Mouse (Mus musculus) cerebellum, postnatal 25 days (tissue): ENCODE measurements around the gene Bet1l.
"Not testable (repeated sequence)": the region's sequence is repeated elsewhere in the genome, so short reads cannot be mapped to it uniquely, and the experiment has no call there.

Source experiments
- DNase-seq, 2 experiments: peaks; one replicate each; pipeline ENCODE4 v3.0.0; 2021; ENCODE audit warnings: mixed read lengths in 2 of 2

Gene Bet1l

DNA sequence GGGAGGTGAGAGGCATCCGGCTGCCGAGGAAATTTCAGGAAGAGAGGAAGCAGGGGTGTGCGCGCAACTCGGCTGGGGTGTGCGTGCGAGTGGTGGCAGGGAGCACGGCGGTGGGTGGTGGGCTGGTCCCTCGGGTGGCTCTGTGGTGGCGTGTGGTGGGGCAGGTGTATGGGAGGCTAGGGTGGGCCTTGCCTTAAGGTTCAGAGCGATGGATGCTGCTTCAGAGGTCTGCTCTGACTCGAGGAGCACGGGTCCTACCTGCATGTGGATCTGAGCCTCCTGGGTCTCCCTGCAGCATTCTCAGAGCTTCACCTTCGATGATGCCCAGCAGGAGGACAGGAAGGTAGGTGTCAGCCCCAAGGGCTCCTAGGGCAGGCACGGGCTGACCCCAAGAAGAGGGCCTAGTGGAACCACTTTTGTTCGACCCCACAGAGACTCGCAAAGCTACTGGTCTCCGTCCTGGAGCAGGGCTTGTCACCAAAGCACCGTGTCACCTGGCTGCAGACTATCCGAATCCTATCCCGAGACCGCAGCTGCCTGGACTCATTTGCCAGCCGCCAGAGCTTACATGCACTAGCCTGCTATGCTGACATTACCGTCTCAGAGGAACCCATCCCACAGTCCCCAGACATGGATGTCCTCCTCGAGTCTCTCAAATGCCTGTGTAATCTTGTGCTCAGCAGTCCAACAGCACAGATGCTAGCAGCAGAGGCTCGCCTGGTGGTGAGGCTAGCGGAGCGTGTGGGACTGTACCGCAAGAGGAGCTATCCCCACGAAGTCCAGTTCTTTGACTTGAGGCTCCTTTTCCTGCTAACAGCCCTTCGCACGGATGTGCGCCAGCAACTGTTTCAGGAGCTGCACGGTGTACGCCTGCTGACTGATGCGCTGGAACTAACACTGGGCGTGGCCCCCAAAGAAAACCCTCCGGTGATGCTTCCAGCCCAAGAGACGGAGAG is at the start of gene Bet1l:
Bet1l (minus strand) TSS at position 28 of the 956 bp plus-strand sequence.
- DNase-seq = peak; percentile 36 to 40

DNA sequence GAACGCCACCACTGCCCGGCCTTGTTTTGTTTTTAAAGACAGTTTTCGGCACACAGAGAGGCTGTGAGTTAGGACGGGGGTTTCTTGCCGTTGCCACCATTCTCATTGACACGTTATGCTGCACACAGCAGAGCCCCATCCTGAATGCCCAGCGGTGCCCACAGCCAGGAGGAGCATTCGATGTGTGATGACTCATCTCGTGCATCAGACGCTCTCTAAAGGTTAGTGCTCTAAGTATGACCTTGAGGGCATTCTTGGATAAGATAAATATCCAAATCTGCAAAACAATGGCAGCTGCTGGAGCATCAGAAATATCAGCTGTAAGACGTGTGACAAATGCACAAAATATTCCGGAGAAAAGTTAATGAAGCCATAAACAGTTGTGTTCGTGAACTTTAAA is 49.8 kb upstream of the Bet1l start:
- DNase-seq = no peak

DNA sequence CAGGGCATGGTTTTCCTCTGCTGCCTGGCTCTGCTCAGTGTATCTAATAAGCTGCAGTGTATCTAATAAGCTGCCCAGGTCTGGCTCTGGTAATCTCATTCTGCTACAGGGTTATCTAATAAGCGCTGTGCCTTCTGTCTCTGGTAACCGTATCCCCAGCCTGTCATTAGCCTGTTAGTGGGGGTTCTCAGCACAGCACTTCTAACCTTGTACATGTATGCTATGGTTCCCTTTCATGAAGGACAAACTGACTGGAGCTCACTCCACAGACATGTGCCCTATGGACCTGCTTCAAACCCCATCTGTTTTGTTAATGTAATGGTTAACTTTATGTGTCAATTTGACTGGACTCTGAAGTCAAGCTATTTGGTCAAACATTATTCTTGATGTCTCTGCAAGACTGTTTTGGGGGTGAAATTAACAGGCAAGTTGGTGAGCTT is 48.3 kb upstream of the Bet1l start:
- DNase-seq = no peak

DNA sequence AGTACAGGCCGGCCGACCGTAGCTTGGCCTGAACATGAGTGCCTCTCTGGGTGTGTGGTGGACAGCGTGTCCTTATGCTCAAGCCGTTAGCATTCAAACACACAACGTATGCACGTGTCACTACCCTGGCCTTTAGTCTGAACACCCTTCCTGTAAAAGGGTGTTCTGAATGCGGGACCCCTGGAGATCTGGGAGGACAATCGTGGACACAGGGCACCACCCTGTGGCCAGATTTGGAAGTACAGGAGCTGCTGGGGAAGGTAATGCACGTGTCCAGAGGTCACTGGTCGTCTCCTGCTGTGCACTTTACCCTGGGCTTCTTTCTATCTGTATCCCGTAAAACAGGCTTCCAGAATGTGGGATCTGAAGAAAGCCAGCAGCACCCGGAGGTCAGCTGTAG is 45.8 kb upstream of the Bet1l start:
- DNase-seq = peak; percentile 88 to 90

DNA sequence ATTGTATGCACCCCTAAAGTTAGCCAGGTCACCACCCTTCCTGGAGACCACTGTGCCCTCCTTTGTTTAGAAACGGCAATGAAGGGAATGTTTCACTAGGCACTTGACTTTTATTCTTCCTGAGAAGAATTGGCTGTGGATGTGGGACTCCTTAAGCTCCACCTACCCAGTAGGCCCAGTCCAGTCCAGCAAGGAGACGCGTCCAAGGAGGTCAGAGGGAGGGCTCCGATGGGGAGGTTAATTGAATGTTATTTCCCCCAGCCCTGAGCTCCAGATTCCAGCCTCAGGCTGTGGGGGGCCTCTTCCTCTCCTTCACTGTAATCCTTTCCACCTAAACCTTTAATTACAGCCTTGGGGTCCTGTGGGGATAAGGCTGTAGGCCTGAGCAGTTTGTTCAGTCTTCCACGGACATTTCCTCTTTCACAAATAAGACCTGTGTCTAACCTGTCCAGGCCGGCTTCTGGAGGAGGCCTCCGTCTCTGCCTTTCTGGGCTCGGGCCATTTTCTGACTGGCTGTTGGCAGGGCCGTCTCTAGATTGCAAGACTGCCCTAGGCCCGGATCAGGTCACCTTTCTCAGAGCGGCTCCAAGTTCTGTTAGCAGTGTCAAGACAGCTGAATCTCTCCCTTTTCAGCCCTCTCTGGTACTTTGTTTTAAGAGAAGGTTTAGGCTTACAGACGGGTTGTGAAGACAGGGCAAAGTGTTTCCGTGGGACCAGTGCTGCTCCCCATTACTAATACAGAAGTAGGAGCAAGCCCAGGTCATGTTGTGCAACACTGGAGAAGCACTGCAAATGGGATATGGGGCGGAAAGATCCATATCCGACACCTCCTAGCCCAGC is 44.9 kb upstream of the Bet1l start:
- no peak for DNase-seq

DNA sequence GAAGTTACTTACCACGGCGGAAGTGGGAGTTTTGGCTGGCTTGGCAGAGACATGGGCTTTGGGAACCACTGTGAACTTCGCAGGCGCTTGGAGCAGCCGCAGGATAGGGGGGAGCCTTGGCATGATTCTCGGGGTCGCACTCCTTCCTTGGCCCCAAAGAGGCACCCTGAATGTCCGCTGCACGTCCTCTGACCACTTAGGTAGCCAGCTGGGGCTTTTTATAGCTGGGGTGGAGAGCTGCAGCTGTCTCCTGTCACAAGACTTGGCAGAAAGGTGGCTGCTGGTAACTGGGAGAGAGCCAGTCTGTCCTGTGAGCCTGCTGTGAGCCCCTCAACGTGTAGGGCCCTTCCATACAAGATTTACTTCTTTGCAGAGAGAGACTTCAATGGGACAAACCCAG is 42.8 kb upstream of the Bet1l start, which contains the start of gene Cox8b:
Cox8b (minus strand) TSS at position 227 of the 400 bp plus-strand sequence.
- no peak for DNase-seq

DNA sequence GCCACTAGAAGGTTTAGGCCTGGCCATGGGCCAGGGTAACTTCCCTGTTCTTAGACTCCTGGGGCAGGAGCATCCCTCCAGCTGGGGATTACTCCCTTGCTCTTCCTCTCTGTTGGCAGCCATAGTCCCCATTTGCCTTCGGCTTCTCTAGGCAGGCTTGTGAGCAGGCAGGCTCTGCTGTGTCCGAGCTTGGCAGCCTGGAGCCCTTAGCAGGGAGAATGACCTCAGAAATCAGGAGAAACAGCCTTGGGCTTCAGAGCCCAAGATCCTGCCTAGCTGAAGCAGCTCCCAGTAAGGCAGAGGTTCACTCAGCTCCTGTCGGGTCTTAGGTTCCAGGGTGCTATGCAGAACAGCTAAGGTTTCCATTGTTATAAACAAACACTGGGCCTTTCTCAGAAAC is 41.7 kb upstream of the Bet1l start:
- DNase-seq = no peak

DNA sequence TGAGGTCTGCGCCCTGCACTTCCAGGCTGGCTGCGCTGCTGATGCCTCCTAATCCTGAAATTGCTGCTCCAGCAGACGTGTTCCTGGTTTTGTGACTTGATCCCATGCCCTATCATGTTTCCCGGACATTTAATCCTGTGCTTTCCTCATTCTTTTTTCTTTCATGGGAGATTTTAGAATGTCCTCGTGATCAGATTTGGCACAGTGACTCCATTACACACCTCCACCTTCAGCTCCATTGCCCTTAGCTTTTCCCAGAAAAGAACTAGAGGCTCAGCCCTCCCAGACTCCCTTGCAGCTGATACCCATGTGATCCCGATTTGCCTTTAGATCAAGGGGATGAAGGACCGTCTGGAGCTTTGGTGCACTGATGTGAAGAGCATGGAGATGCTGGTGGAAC is 40.5 kb upstream of the Bet1l start:
- DNase-seq = no peak

DNA sequence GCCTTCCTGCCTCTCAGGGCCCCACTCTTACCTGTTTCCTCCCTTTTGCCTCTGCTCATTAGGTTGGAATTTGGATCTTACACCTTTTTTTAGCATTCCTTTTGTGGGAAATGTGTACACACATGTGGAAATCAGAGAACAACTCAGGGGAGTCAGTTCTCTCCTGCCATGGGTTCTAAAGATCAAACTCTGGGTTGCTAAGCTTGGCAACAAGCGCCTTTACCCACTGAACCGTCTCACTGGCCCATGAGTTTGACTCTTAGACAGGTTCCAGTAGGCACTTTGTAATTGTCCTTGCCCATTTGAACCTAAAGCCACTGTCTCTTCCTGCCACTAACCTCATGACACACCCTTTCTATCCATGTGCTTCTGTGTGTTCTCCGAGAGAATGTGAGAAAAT is 37.2 kb upstream of the Bet1l start:
- no peak for DNase-seq

DNA sequence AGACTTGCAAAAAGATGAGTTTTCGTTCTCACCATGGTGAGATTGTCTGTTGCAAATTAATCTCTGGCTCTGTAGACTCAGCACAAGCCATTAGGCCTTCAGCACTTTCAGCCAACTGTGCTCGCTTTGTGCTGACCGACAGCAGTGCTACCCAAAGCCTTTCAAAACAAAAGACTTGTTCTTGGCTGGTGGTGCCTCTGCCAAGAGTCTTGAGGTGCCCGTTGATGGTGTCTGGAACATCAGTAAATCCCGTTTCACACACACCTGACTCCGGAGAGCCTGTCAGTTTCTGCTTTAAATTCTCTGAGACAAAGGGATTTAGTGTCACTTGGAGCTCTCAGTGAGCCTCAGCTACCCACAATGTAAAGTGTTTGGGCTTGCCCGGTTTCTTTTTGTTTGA is 36.7 kb upstream of the Bet1l start:
- DNase-seq = no peak

DNA sequence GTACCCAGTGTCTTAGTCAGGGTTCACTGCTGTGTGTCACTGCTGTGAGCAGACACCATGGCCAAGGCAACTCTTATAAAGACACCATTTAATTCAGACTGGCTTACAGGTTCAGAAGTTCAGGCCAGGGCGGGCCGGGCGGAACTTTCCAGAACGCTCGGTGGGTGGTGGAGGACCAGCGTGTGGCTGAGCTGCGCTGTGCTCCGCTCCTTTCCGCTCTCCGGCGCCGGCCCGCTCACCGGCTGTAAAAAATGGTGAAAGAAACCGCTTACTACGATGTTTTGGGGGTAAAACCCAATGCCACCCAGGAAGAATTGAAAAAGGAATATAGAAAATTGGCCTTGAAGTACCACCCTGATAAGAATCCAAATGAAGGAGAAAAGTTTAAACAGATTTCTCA is 33.3 kb upstream of the Bet1l start:
- not testable (repeated sequence) for DNase-seq

DNA sequence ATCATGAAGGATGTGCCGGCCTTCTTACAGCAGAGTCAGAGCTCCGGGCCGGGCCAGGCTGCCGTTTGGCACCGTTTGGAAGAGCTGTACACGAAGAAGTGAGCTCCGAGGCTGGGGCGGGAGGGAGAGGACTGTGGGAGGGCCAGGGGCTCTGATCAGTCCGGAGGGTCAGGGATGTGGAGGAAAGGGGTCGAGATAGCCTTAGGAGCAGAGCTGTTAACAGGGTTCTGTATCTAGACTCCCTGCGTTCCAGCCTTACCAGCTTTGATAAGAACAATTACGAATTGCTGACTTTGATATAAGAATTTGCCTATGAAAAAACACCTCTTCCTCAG is 25.1 kb upstream of the Bet1l start:
- DNase-seq = no peak

DNA sequence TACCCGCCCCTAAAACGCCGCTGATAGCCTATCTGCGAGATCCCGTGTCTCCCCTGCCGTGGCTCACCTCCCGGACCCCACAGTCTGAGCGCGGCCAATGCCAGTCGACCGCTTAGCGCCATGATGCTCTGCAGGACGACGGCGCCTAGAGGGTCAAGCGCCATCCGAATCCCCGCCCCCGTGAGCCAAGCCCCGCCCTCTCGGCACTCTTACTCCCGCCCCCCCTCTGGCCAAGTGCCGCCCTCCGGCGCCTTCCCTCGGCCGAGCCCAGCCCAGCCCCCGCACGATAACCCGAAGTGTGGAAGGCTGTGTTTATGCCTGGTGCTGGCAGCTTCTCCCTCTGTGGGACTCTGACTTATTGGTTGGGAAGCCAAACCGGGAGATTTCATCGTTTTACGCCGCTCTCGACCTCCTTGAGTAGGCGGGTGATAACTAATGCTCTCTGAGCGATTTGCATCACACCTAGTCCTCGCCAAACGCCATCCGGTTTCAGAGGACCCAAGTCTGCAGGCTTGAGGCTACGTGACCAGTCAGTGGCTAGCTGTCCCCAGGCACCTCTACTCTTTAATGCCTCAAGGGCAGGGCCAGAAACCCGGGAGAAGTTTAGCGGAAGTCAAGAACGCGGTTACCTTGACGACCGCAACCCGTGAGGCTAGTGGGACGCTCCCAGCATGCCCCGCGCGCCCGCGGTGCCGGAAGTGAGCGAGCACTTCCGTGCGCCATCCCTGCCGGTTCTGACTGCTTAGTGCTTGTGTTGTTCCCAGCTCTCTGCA is 24.5 kb upstream of the Bet1l start, which contains the start of the genes Psmd13 and Sirt3:
Psmd13 (plus strand) TSS at position 273 of the 773 bp plus-strand sequence.
Sirt3 (minus strand) TSS at position 614 of the 773 bp plus-strand sequence.
- peak; percentile 95 to 97 for DNase-seq

DNA sequence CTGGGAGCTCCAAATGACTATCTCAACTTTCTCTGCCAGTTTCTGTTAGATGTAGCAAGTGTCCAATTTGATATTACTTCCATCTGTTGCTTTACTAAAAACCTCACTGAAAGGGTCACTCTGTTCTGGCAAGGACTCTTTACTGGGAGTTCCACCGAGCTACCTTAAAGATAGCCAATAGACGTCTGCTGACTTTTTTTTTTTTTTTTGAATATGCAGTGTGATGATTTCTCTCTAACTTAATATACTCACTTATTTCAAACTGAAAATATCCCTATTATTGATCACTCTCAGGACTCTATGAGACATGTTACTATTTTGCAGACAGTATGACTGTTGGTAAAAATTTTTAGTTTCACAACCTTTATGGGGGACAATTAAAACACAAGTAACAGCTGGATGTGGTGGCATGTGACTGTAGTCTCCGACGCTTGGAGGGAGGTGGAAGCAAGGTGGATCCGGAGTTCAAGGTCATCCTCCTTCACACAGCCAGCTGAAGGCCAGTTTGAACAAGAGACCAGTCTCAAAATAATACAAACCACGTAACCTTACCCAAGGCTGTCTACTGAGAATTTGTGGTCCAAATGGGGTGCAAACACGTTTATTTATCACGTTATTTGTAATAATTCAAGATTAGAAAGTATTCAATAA is 23.6 kb upstream of the Bet1l start:
- DNase-seq = no peak

DNA sequence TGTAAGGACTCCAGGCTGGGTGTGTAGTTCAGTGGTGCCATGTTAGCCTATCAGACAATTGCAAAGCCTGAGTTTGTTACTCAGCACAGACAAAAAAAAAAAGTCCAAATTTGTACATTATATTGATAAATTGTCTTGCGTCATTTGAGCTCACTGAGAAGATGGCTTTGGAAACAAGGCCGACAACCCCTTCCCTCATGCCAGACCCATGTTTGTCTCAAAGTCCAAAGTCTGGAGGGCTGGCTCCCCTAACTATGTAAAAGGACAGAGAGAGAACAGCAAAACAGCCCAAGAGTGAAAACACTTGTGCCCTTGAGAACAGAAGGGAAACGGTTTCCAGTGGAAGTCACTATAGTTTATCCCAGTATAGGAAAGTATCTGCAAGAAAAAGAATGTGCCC is 23.0 kb upstream of the Bet1l start:
- DNase-seq = no peak

DNA sequence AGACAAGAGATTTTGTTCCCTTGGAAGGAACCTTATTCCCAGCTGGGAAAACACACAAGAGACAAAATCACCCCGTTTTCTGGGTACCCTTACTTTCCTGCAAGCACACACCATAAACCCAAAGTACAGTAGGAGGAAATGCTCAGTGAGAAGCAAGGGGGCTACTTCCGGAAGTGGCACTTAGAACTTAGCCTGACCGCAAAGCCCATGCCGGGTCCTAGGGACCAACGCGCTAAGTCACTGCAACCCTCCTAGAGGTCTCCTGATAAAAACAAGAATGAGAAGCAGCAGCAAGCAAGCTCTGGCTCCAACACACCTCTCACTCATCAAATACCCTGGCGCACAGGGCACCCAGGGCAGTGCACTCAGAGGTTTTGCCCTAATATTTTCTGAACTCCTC is 22.0 kb upstream of the Bet1l start:
- no peak for DNase-seq

DNA sequence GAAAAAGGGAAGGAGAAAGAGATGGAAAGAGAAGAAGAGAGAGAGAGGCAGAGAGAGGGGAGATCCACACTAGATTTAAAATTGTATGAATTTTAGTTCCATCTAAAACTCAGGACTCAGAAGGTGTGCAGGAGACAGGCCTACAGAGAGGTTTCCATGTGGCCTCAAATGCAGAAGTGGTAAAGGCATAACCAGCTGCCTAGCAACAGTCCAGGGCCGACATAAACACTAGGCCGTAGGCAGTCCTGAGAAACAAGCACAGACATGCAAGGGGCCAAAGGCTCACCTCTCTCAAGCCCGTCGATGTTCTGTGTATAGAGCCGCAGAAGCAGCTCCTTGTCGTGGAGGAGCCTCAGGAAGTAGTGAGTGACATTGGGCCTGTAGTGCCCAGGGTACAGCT is 20.0 kb upstream of the Bet1l start:
- no peak for DNase-seq

DNA sequence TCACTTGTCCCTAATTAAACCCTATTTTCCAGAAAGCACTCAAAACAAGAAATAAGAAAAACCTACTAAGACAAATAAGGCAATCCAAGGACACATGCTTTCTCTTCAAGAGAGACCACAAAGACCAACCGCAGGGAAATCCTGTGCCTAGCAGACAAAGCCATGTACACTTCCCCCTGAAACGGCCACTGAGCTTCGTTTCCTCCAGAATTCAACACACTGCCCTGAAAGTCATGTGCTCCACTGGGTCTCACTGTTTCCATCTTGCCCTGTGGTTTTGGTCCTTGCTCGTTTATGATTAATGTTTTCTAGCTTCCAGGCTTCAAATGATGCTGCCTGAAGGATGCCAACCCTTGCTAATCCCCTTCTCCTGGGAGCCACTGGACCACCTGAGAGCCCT is 16.8 kb upstream of the Bet1l start:
- DNase-seq = no peak

DNA sequence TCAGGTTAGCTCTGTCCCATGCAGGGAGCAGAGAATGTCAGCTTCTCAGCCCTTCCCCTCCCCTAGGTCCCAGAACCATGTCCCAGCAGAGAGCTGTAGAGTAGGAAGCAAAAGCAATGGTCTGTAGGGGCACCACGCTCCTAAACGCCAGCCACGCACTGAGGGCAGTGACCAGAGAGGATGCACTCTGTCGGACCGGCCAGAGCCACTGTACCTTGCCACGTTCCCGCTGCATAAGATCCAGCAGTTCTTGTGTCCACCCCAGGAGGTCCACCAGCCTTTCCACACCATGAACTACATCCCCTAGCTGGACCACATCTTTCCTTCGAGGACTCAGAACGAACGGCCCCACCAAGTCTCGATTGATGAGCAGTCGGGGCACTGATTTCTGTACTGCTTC is 7.4 kb upstream of the Bet1l start:
- no peak for DNase-seq

DNA sequence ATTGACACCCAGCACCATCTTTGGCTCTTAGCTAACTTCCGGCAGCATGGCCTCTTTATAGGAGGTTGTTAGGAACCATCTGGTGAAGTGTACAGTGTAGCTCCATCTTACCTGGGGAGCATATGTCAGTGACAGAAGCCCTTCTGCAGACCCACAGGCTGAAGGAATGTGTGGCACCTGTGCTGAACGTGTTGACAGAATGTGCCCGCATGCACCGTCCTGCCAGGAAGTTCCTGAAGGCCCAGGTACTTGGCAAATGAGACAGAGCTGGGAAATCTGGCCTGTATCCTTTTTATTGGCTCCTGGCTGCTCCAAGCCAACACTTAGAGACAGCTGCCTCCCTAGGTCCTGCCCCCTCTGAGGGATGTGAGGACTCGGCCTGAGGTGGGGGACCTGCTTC is 3.4 kb upstream of the Bet1l start:
- DNase-seq = no peak

DNA sequence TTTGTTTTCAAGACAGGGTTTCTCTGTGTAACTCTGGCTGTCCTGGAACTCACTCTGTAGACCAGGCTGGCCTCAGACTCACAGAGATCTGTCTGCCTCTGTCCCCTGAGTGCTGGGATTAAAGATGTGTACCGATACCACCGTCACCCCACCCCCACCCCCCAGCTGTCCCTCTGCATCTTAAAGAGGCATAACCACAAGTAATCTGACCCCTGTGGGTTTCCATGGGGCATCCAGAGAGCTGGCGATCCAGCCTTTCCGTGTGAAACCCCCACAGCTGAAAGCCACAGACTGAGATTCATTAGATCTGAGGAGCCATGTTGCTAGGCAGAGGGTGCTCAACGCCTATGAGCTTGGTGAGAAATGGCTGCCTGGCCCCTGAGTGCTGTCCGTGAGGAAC is 2.6 kb upstream of the Bet1l start:
- DNase-seq = no peak

DNA sequence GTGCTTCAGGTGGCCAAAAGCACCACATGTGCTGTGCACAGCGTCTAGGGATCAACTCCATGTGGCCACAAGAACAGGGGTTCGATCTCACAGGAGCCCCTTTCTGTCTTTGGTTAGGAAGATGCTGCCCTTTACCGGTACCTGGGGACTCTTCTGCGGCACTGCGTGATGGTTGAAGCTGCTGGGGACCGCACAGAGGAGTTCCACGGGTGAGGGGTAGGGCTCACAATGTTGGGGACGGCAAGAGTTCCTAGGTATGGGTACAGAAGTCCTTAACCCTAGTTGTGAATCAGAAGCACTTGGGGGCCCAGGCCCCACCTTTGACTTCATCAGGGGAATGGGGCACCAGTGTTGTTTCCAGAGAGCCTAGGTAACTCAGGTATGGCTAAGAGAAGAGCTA is 1.4 kb upstream of the Bet1l start:
- no peak for DNase-seq
